Mouse (Mus musculus) heart, postnatal 0 days (tissue): Measurements from ENCODE around the gene Zfp950. TPM values are rescaled to one million over a fixed set of nuclear protein-coding genes. Genes with fewer than 3 reads are reported as not detected.

Experiments used
- ATAC-seq: fragments of 200-750 bp; cut with Nextera tagmentation; 2 replicates; pipeline ENCODE4 v1.8.0; 2017; ENCODE audit warnings: low read depth, moderate number of reproducible peaks, moderate library complexity; ENCODE audit not compliant: insufficient read depth
- DNase-seq: peaks from one replicate; pipeline ENCODE4 v3.0.0-alpha.2; 2016; ENCODE audit warnings: low spot score
- H3K27ac ChIP-seq: fragments of 300-500 bp; sonication (generic); 2 replicates; pipeline ENCODE4 v1.5.1; 2014; ENCODE audit warnings: low read depth, mild to moderate bottlenecking
- H3K27me3 ChIP-seq: fragments of 300-500 bp; sonication (generic); 2 replicates; pipeline ENCODE4 v1.6.1; 2014; ENCODE audit warnings: low read length, mixed read lengths; ENCODE audit not compliant: control insufficient read depth, insufficient read depth
- H3K36me3 ChIP-seq: fragments of 300-500 bp; sonication (generic); replicated peaks from 2 replicates; pipeline ENCODE4 v1.6.1; 2014; ENCODE audit warnings: low read length, mixed read lengths; ENCODE audit not compliant: control insufficient read depth, insufficient read depth
- H3K4me1 ChIP-seq: fragments of 300-500 bp; sonication (generic); 2 replicates; pipeline ENCODE4 v1.6.1; 2014; ENCODE audit warnings: antibody characterized with exemption; ENCODE audit not compliant: control insufficient read depth, insufficient read depth
- H3K4me2 ChIP-seq: fragments of 300-500 bp; sonication (generic); 2 replicates; pipeline ENCODE4 v1.6.1; 2014; ENCODE audit warnings: low read depth, mild to moderate bottlenecking, low read length, moderate library complexity
- H3K4me3 ChIP-seq: fragments of 300-500 bp; sonication (generic); 2 replicates; pipeline ENCODE4 v1.5.1; 2014; ENCODE audit warnings: low read depth, low read length
- H3K9ac ChIP-seq: fragments of 300-500 bp; sonication (generic); replicated peaks from 2 replicates; pipeline ENCODE4 v1.6.1; 2014; ENCODE audit warnings: low read depth, low read length, mixed read lengths
- H3K9me3 ChIP-seq: fragments of 300-500 bp; sonication (generic); replicated peaks from 2 replicates; pipeline ENCODE4 v1.6.1; 2016; ENCODE audit warnings: low read length; ENCODE audit not compliant: control insufficient read depth
- CTCF ChIP-seq: IDR thresholded peaks from 2 replicates; pipeline ENCODE4 v1.5.1; 2016; ENCODE audit warnings: antibody characterized with exemption, control low read depth, low read depth
- EP300 ChIP-seq: IDR thresholded peaks from 2 replicates; pipeline ENCODE4 v1.6.1; 2016; ENCODE audit warnings: antibody characterized with exemption, low read depth
- WGBS: fragments of 180-500 bp; shearing (Covaris S2); extraction: QIAGEN DNeasy Blood & Tissue Kit; methylation state at CpG from one replicate; pipeline ENCODE4 v1.1.7; 2014; 5-methylcytosine and 5-hydroxymethylcytosine counted together
- polyA plus RNA-seq: library from polyadenylated mRNA; unstranded; fragments of >200 nt; fragmentation: Nextera tagmentation; extraction: Ambion mirVana; gene quantifications from 2 replicates; pipeline ENCODE4 v1.2.1, GENCODE M21; 2015
- total RNA-seq: library from RNA; depleted of rRNA; stranded (reverse); fragments of >200 nt; gene quantifications from 2 replicates; pipeline ENCODE4 v1.2.3, GENCODE M21; 2014; ENCODE audit warnings: low replicate concordance; rRNA removed

The Zfp950 gene
- total and polyA plus RNA-seq, 2 experiments from 2014 or later: 12.5 to 18.7 TPM

GRCm38 (mm10) chr19:61017477-61018266, 123.0 kb downstream of the Zfp950 start:
- H3K9ac ChIP-seq: no peak overlapping the region
- peaks cover 10% of the 10 kb centered on the region; the same call in 1 of the 2 replicates for H3K4me1 ChIP-seq
- H3K27me3 ChIP-seq: no peaks in the 10 kb centered on the region
- no peaks in the 10 kb centered on the region for H3K36me3 ChIP-seq
- WGBS: 81% methylated on average over 1 of the region's 1 CpGs
- no peak overlapping the region for H3K4me2 ChIP-seq
- ATAC-seq (no peak), DNase-seq (no peak)
- TF ChIP-seq EP300: no peak
- no peak for TF ChIP-seq CTCF
- H3K27ac ChIP-seq: no peak overlapping the region
- no peaks in the 10 kb centered on the region for H3K9me3 ChIP-seq
- H3K4me3 ChIP-seq: no peak overlapping the region

- H3K9ac ChIP-seq: no peak overlapping the region
- H3K27ac ChIP-seq: peak overlapping the region; percentile 60
- peaks cover 12% of the 10 kb centered on the region; the same call in 1 of the 2 replicates for H3K4me1 ChIP-seq
- DNase-seq (peak; percentile 71), ATAC-seq (peak; percentile 88)
- TF ChIP-seq EP300 (no peak), CTCF (no peak)
- no peak overlapping the region for H3K4me3 ChIP-seq
- 18% methylated on average over 2 of the region's 2 CpGs for WGBS
- no peaks in the 10 kb centered on the region for H3K27me3 ChIP-seq
- H3K4me2 ChIP-seq: no peak overlapping the region
- no peaks in the 10 kb centered on the region for H3K36me3 ChIP-seq
- H3K9me3 ChIP-seq: no peaks in the 10 kb centered on the region
These were observed 131.4 kb downstream of the Zfp950 start for GRCm38 (mm10) chr19:61009266-61009665.

Other genes with a start within 250 kb of the Zfp950 start
- gene Gm7102, start 35.5 kb upstream of the Zfp950 start, total RNA-seq: 0.77 TPM in 1 of 2 replicates, not detected in the other
- gene Gm7102, start 35.5 kb upstream of the Zfp950 start, polyA plus RNA-seq: 0.15 TPM in 1 of 2 replicates, not detected in the other
- gene Gm6020, start 43.0 kb upstream of the Zfp950 start, total RNA-seq: not detected in 2 replicates
- gene Gm6020, start 43.0 kb upstream of the Zfp950 start, polyA plus RNA-seq: not detected in 2 replicates
- gene Csf2ra, start 87.6 kb upstream of the Zfp950 start, total RNA-seq: 8.0 and 24.5 TPM in 2 replicates
- 14.9 and 15.5 TPM in 2 replicates for gene Csf2ra, start 87.6 kb upstream of the Zfp950 start, polyA plus RNA-seq
- not detected in 2 replicates for gene Gm21060, start 156.2 kb upstream of the Zfp950 start, total RNA-seq
- gene Gm21060, start 156.2 kb upstream of the Zfp950 start, polyA plus RNA-seq: not detected in 2 replicates